Mouse (Mus musculus) adrenal gland, postnatal 10 days (tissue): Measurements from ENCODE around the gene Pitpnc1. TPM values are rescaled to one million over a fixed set of nuclear protein-coding genes. Genes with fewer than 3 reads are reported as not detected.
"Not testable (repeated sequence)": the region's sequence is repeated elsewhere in the genome, so short reads cannot be mapped to it uniquely, and the experiment has no call there.

Source experiments
- DNase-seq: peaks from one replicate; pipeline ENCODE4 v3.0.0; 2021; ENCODE audit warnings: mixed read lengths
- long read RNA-seq, 2 experiments: library from polyadenylated mRNA; stranded (forward); transcript quantifications; one replicate each; pipeline ENCODE4 v2.0.0; 2021
- total RNA-seq, 2 experiments: library from RNA; stranded (reverse); gene quantifications; 2 replicates each; pipeline ENCODE4 v1.2.3; 2021

Pitpnc1 gene
- total RNA-seq: 10 to 100 TPM; 28.3 to 40.3 TPM
- long read RNA-seq, experiment 1, partial matches to known transcripts: 2 of 14 reads
- long read RNA-seq, experiment 1, other reads (novel, unspliced or antisense): 12 of 14 reads
- long read RNA-seq, experiment 2, partial matches to known transcripts: 0 of 12 reads
- long read RNA-seq, experiment 2, other reads (novel, unspliced or antisense): 12 of 12 reads

DNA sequence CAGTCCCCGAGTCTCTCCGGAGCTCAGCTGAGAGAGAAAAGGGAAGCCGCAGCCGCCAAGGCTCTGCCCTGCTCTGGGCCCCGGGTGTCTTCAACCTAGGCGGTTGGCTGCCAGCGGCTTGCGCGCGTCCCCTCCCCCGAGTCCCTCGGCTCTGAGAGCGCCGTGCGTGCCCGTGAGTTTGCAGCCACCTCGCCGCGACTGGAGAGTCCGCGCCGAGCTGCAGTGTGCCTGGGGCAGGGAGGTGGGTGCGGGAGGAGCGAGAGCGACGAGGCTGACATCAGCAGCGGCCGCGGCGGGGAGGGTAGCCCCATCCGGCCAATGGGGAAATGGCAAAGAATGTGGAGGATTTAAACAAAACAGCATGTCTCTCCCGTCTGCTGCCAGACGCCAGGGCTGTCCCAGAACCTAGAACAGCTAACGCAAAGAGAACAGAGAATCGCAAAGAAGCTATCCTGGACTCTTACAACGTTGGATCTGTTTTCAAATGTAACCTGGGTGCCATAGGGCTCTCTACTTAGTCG, at the start of gene Pitpnc1:
TSS of gene Pitpnc1 (minus strand) at position 179 of the 521 bp plus-strand sequence.
- peak; percentile 95 for DNase-seq

DNA sequence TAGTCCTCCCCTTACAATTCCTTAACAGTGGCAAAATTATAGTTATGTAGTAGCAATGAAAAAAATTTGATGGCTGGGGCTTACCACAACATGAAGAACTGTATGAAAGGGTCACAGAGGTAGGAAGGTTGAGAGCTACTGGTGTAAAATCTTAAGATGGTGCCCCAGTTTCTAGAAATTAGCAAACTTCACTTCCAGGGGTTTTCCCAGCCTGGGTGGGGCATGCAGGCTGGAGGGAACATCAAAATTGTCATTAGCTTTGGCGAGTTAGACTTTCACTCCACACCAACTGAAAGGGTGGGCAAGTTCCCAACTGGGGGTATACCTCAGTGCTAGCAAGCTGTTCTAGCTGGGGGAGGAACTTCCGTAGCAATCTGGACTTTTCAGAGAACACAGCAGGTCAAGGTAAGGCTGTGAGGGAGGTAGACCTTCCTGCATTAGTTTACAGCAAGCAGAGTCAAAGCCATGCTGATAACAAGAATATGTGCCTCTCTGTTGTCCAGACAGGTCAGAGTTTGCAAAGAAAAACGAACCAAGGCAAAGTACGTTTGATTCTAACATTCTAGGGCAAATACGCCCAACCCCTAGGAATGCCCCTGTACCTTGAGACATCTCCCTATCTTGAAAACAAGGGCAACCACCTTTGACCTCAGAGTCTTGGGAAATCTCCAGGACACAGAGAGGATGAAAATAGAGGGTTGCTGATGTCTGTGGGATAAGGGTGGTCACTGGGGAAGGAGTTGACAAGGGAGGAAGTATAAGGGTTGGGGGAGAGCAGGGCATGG, 48.3 kb upstream of the Pitpnc1 start:
- DNase-seq: no peak

DNA sequence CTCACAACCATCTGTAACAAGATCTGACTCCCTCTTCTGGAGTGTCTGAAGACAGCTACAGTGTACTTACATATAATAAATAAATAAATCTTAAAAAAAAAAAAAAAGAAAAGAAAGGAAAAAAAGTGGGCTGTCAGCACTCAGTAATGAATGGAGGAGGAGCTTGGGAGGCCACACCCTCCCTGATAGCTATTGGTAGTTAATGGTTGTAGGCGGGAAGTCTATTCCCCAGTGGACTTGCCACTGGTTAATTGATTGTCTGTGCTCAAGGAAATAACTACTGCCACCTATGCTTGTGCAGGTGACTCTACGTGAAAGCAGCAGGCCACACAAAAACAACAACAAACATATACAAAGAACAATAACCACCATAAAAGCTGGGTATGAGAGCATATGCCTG, 45.9 kb upstream of the Pitpnc1 start:
- no peak for DNase-seq

DNA sequence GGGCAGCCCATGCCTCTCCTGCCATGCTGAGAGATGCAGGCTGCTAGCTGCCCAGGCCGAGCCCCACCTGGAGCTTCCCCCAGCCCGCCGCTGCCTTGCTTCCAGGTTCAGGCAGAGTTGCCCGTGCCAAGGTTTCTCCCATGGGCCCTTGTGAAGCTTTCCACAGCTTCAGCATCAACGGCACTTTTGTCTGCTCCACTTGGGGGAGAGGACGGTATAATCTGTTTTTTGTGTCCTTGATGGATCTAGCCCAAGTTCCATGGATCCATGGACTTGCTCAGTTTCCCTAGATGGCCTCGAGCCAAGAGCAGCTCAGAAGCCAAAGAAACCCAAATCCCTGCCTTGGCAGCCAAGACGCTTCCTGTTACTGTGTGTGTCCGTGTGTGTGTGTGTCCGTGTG, 42.5 kb upstream of the Pitpnc1 start:
- peak; percentile 11 for DNase-seq

DNA sequence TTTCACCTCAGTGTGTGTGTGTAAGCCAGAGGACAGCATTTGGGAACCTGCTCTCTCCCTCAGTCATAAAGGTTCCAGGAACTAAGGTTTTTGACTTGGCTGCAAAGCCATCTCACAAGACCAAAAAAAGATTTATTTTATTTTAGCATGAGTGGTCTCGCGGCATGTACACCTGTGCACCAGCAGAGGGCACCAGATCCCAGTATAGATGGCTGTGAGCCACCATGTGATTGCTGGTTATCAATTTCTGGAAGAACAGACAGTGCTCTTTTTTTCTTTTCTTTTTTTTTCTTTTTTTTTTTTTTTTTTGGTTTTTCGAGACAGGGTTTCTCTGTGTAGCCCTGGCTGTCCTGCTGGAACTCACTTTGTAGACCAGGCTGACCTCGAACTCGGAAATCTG, 41.5 kb upstream of the Pitpnc1 start:
- peak; percentile 79 for DNase-seq

DNA sequence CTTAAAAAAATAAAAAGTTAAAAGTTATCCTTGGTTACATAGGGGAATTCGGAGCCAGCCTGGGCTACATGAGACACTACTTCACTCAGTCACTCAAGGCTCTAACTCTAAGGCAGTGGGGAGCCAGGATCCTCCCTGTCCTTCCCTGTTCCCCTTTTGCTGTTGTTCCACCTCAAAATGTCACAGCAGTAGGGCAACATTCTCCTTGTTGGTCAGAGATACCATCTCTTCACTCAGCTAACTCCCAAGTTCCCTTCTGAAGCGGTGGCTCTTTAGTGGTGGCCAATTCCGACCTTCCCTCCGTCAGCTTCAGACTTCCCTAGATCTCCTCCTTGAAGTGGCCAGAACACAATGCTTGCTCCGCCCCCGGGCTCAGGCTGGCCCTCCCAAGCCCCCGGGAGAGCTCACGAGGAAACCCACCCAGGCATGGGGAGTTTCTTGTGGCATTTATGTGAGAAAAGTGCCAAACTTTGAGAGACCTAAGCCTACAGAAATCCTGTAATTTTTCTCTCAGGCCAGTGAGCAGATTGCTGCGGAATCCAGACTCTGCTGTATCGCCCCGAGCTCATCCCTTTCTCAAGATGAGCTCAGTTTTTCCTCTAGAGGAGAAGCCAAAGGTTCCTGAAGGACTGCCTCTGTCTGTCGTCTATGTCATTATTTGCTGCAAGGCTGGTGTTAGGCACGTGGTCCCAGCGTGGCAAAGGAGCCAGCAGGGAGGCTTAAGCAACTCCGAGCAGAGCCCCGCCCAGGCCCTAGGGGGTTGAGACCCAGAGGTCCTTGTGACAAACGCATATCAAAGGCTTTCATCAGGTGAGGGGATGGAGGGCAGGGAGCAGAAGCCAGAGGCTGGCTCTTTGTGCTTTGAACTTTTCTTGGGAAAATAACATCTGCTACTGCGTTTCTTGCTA, 40.1 kb upstream of the Pitpnc1 start:
- peak; percentile 65 for DNase-seq

DNA sequence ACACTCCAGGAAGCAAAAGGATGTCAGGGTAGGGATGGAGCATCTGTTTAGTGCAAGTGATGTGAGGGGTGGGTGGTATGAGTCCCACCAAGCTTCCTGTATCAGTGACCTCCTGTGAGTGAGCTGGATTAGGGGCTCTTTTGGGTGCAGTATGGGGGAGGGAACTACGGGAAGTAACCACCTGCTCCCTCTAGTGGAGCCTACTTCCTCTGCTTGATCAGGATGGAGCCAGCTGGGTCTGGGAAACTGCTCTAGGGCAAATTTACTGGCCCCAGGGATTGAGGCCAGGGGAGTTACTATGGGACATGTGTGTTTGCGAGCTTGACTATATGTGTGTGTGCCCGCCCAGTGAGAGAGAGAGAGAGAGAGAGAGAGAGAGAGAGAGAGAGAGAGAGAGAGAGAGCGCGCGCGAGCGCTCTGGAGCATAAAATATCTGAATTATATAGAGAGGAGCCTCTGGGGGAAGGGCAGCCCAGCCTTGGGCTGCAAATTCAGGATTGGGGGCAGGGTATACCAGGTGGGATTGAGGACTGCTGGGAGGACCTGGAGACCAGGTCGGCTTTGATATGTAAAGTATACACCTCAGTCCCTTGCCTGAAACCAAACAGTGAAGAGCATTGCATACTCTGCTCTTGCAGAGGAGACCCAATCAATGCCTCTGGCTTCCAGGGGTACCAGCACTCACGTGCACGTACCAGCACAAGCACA, 39.3 kb upstream of the Pitpnc1 start:
- DNase-seq: no peak

DNA sequence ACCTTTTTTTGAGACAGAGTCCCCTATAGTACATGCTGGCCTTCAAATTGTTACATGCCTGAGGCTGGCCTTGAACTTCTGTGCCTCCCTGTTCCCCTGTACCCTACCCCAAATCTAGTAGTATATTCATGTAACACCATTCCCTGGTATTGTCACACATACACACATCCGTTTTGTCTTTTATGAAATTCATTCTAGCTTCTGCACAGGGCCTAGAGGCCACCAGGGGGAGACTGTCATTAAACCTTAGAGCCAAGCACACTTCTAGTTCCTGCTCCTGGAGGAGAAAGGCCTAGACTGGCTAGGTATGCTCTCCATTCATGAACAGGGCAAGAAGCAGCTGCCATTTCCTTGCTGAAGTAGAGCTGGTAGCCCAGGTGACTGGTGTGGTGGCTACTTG, 35.8 kb upstream of the Pitpnc1 start:
- DNase-seq: peak; percentile 29

DNA sequence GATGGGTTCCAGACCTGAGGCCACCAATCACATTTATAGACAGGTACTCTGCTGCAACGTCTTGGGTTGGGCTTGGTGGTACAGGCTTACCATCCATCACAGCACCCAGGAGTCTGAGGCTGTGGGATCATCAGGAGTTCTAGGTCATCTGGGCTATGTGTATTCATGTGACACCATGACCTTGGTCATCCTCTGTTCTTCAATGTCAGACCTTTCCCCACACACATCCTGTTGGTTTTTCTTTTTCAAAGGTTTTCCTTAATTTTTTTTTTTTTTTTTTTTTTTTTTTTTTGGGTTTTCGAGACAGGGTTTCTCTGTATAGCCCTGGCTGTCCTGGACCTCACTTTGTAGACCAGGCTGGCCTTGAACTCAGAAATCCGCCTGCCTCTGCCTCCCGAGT, 33.9 kb upstream of the Pitpnc1 start:
- not testable (repeated sequence) for DNase-seq

DNA sequence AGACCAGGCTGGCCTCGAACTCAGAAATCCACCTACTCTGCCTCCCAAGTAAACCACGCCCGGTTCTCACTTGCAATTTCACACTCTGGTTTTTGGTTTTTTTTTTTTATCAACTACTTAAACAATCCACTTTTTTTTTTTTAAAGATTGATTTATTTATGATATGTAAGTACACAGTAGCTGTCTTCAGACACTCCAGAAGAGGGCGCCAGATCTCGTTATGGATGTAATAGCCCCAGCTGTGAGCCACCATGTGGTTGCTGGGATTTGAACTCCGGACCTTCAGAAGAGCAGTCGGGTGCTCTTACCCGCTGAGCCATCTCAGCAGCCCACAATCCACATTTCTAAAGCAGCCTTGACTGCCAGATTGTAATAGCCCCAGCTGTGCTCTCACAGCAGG, 32.3 kb upstream of the Pitpnc1 start:
- DNase-seq: no peak

DNA sequence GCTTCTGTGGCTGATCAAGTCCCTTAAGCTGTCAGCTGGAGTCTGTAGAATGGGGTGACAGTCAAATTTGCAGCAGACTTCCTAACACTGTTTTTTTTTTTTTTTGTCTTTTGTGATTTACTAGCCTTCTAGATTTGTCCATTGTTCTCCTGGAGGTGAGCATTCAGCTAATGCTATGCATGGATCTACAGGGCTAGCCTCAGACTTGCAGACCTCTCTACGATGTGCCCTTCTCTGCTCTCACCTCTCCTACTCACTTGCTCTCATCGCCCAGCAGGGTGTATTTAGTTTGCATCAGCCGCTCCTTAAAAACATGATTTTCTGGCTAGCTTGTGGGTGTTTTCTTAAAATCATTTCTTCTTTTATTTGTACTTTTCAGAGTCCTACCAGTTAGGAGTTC, 13.8 kb upstream of the Pitpnc1 start:
- DNase-seq: no peak

DNA sequence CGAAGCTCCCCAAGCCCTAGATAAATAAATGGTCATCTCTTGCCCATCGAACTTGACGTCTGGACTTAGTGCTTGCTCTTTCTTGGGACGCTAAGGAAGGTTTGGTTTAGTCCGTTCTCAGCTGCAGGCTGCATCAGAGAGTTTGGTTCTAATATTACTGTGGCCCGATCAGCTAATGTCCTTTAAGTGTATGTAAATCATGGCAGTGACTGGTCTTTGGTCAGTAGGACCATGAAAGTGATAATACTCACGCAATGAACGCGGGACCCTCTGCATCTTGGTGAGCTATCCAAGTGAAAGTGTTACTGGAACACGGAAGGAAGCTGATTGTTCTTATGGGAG, 9.3 kb upstream of the Pitpnc1 start:
- no peak for DNase-seq

DNA sequence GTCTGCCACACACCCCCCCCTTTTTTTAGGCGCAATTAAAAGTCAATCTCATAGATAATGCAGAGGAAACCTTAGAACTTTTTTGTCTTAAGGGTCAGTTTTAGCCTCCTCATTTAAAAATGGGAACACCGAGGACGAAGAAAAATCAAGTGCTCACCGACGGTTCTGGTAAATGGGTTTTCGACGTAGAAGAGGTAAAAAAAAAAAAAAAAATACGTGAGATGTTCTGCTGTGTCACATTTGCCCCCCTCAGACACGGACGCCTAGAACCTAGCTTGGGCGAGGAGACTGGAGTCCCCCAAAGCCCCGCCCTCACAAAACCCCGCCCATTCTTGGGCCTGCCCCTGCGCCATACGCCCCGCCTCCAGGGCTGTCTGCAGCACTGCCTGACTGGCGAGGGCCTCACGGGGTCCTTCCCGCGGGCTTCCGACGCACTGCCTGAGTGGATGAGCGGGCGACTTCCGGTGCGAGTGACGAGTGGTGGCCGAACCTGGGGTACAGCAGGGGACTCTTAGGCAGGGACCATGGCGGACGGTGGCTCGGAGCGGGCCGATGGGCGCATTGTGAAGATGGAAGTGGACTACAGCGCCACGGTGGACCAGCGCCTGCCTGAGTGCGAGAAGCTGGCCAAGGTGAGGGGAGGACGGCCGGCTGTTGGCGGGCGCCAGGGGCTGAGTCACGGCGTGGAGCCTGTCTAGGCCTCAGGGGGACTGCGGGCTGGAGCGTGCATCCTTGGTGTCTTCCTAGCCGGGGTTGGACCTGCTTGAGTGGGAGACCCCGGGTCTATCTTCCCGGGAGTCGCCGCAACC, 8.8 kb upstream of the Pitpnc1 start, which contains the start of gene Psmd12:
TSS of gene Psmd12 (plus strand) at position 432 of the 809 bp plus-strand sequence.
- DNase-seq: peak; percentile 99

DNA sequence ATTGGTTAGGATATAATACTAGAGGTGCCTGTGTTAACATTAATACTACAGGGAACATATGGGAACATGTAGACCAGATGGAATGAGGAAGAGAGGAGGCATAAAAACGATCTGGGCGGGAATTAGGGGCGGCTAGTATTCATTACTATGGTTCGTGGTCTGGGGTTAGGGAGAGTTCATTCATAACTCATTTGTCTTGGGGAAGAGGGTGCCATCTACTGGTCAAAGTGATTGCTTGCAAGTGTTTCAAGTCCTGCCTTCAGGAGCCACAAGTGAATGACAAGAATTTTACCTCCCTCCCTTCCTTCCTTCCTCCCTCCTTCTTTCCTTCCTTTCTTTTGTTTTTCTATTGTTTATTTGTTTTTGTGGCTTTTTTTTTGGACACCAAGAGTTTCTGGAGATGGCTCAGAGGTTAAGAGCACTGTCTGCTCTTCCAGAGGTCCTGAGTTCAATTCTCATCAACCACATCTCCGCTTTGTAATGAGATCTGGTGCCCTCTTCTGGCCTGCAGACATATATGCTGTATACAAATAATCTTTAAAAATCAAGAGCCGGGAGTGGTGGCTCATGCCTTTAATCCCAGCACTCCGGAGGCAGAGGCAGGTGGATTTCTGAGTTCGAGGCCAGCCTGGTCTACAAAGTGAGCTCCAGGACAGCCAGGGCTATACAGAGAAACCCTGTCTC, 2.8 kb upstream of the Pitpnc1 start:
- DNase-seq: peak; percentile 59

DNA sequence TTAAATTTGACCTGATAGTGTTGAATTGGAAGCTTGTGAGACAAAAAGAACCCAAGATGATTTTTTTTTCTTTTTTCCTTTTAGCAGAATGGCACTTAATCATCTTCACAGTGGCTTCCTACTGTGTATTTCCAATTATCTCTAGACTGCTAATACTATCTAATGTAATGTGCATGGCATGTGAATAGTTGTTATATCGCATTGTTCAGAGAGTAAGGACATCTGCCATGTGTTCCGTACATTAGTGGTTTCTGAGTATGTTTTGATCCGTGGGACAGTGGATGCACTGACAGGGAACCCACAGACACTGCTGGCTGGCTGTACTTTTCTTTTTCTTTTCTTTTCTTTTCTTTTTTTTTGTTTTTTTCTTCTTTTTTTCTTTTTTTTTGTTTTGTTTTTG, 1.8 kb upstream of the Pitpnc1 start:
- DNase-seq: no peak

DNA sequence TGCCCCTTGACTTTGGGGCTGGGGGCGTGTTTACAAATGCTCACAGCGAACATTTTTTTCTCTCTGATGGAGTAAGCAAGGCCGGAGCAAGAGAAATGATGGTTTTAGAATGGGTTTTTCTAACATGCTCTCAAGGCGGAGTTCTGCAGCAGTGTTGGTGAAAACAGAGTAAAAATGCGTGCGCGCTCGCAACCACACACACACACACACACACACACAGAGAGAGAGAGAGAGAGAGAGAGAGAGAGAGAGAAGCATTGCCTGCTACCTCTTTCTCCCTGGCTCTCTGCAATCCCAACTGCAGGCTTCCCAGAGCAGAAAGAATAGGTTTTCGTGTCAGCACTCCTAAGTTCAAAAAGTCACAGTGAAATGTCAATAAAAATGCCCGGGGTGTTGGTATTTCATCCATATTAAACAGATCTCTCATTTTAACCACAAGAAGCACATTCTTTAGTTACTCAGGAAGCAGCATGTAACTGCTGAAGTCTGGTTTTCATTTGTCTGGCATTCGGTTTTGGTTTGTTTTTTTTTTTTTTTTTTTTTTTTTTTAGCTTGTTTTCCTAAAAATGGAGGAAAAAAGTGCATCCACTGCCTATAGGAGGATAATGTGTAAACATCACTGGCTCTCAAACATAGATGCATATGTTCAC, 697 bp upstream of the Pitpnc1 start:
- DNase-seq: no peak

DNA sequence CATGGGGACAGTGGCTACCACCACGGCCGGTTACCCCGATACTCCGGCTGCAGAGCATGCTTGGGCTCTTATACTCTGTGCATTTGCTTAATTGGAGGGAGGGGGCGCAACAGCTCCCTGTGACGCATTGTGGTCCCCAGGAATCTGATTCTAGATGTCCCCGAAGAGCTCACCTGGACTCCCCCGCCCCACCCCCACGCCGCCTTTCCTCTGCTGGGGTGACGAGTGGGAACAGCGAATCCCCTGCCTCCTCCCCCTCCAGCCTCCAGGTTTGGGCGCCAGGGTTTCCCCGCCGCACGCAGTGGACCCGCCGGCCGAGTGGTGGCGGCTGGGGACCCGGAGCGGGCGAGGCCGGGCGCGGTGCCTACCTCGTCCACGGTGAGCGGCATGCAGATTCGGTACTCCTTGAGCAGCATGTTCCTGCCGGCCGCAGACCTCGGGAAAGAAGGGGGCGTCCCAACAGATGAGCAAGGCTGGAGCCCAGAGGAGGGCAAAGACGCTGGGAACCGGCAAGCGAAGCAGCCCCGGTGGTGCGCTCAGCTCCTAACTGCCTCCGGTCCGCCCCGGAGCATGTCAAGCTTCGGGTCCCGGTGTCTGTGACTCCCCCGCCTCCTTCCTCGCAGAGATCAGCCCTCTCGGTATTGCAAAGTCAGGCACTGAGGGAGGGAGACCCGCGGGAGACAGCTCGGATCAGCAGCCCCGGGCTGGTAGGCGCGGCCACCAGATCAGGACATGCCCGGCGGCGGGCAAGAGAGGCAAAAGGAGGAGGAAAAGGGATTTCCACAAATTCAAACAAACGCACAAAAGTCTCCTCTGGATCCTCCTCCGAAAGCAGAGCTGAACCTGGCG, 752 bp downstream of the Pitpnc1 start:
- peak; percentile 81 for DNase-seq

DNA sequence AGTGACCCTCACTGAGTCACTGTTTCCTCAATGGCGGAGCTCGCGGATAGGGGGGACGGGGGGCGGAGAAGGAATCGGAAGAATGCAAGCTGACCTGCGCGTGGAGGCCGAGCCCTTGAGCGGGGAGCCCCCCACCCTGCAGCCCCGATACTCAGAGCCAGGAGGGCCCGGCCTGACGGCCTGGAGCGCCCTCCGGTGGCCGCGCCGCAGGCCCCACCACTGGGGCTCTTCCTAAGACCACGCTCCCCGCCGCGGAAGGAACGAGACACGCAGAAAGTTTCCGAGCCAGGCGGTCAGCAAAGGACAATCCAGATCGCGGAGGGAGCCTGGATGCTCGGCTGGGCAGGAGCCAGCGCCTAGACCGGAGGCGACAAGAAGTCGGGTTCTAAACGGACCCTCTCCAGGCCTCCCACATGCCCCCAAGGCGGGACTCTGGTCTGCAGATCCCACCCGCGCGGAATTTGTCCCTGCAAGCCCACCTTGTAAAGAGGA, 1.4 kb downstream of the Pitpnc1 start:
- peak; percentile 87 for DNase-seq
